Mouse (Mus musculus) heart, embryonic 12.5 days (tissue): Measurements from ENCODE around the gene Alg14. TPM values are rescaled to one million over a fixed set of nuclear protein-coding genes. Genes with fewer than 3 reads are reported as not detected.

Source experiments
- ATAC-seq: fragments of 200-750 bp; cut with Nextera tagmentation; 2 replicates; pipeline ENCODE4 v1.8.0; 2017; ENCODE audit warnings: moderate TSS enrichment, moderate library complexity; ENCODE audit not compliant: insufficient number of reproducible peaks, low FRiP score
- H3K27ac ChIP-seq: fragments of 300-500 bp; sonication (generic); 2 replicates; pipeline ENCODE4 v1.5.1; 2016; ENCODE audit warnings: mild to moderate bottlenecking, moderate library complexity; ENCODE audit not compliant: poor library complexity, severe bottlenecking
- H3K27me3 ChIP-seq: fragments of 300-500 bp; sonication (generic); replicated peaks from 2 replicates; pipeline ENCODE4 v1.6.1; 2016; ENCODE audit warnings: mild to moderate bottlenecking, moderate library complexity
- H3K36me3 ChIP-seq: fragments of 300-500 bp; sonication (generic); 2 replicates; pipeline ENCODE4 v1.6.1; 2016; ENCODE audit warnings: mild to moderate bottlenecking, moderate library complexity
- H3K4me1 ChIP-seq: fragments of 300-500 bp; sonication (generic); replicated peaks from 2 replicates; pipeline ENCODE4 v1.6.1; 2016; ENCODE audit warnings: mild to moderate bottlenecking
- H3K4me2 ChIP-seq: fragments of 300-500 bp; sonication (generic); 2 replicates; pipeline ENCODE4 v1.6.1; 2016; ENCODE audit warnings: mild to moderate bottlenecking, moderate library complexity
- H3K4me3 ChIP-seq: fragments of 300-500 bp; sonication (generic); 2 replicates; pipeline ENCODE4 v1.5.1; 2016; ENCODE audit warnings: mild to moderate bottlenecking
- H3K9ac ChIP-seq: fragments of 300-500 bp; sonication (generic); 2 replicates; pipeline ENCODE4 v1.6.1; 2016; ENCODE audit warnings: mild to moderate bottlenecking, moderate library complexity
- H3K9me3 ChIP-seq: fragments of 300-500 bp; sonication (generic); replicated peaks from 2 replicates; pipeline ENCODE4 v1.6.1; 2016; ENCODE audit warnings: mild to moderate bottlenecking, moderate library complexity
- WGBS: fragments of 180-500 bp; shearing (Covaris S2); methylation state at CpG from one replicate; pipeline ENCODE4 v1.1.7; 2016; 5-methylcytosine and 5-hydroxymethylcytosine counted together
- polyA plus RNA-seq: library from polyadenylated mRNA; unstranded; fragments of >200 nt; fragmentation: Nextera tagmentation; extraction: Ambion mirVana; gene quantifications from 2 replicates; pipeline ENCODE4 v1.2.1, GENCODE M21; 2016

Alg14 gene
- polyA plus RNA-seq = 36.4 and 39.5 TPM in 2 replicates

DNA sequence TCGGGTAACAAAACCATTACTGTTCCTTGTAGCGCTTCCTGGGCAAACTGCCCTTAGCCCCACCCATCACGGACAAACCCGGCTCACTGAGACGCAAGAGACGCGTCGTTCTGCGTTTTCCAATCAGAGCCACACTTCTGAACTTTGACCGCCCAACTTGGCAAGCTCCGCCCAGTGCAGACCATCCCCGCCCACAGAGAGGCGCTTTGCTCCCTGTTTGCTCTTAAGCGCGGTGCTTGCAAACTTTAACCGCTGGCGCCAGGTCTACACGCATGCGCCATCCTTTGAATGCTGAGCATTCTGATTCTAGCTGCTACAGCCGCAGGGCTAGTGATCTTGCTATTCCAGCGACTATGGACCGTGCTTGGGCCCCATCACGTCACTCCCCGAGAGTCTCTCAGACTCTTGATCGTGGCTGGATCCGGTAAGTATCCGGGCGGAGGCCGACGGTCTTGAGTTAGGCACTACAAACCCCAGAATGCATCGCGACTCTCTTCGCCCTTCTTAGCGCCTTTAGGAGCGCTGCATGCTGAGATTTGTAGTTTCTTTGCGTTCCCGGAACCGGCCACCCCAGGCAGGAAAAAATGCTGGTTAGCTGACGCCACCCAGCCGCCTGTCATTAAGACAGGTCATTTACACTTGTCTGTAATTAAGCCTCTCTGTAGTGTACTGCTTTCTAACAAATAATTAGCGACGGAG, at the start of gene Alg14:
Alg14 (plus strand) TSS at position 214 of the 699 bp plus-strand sequence.
- ATAC-seq = peak; percentile 99

DNA sequence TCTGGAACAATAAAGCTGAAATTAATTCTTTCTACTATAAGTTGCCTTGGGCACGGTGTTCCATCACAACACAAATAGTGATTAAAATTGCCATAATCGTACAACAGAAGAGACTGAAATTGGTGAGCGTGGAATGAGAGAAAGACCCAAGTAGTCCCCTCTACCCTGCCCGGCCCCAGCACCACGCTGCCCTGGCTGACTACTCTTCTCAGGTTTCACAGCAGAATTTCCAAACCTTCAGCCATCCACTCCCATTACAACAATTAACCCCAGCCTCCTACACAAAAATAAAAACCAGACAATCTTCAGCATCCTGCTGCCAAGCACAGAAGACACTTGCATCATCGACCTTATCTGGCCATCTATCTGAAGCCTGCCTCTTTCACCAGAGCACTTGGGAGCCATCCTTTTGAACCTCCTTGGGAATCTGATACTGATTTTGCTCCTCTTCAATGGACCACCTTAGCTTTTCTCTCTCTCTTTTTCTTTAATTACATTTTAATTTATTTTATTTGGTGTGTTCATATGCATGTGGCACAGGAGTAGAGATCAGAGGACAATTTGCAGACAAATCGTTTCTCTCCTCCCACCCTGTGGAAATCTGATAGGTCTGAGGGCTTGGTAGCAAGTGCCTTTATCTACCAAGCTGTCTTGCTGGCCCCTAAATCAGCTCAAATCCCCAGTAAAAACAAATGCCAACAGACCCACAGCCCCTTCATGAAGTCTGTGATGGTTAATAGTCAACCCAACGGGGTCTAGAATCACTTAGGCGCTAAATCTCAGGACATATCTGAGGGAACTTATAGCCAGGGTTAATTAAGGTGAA, 49.2 kb upstream of the Alg14 start:
- 62% methylated on average over 9 of the region's 9 CpGs for WGBS
- Histone ChIP-seq H3K9me3 (no peaks in the 10 kb centered on the region), H3K4me2 (no peak overlapping the region), H3K4me1 (peaks cover 12% of the 10 kb centered on the region), H3K27me3 (no peaks in the 10 kb centered on the region), H3K27ac (no peak overlapping the region), H3K36me3 (no peaks in the 10 kb centered on the region), H3K4me3 (no peak overlapping the region), H3K9ac (no peak overlapping the region)
- no peak for ATAC-seq

More for the DNA sequence above, at the start of gene Alg14:
- under 1% methylated on average over 42 of the region's 42 CpGs for WGBS
- H3K9me3 ChIP-seq = no peaks in the 10 kb centered on the region
- H3K9ac ChIP-seq = peak within 1 kb of the TSS; percentile 70
- no peaks in the 10 kb centered on the region for H3K36me3 ChIP-seq
- peak within 1 kb of the TSS; percentile 65 for H3K4me2 ChIP-seq
- peak within 1 kb of the TSS; percentile 56 for H3K4me3 ChIP-seq
- no peaks in the 10 kb centered on the region for H3K27me3 ChIP-seq
- peaks cover 8% of the 10 kb centered on the region; the same call in 1 of the 2 replicates for H3K4me1 ChIP-seq
- H3K27ac ChIP-seq = peak within 1 kb of the TSS; percentile 92

DNA sequence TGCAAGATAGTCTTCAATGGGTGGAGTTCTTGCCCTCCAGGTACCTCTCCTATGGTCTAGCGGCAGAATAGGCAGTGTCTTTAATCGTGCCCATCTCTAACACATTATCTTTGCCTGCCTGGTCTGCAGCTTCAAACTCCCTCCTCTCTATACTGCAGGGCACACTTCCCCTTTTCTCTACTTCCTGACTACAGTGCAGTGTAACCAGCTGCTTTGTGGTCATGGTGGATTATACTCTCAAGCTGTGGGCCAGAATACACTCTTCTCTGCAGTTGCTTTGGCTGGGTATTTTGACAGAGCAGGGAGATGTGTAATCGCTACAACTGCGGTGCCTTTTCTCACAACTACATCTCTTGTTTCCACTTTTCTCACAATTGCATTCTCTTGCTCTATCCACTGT, 48.6 kb upstream of the Alg14 start:
- 75% methylated on average over 4 of the region's 4 CpGs for WGBS
- no peak overlapping the region for H3K9ac ChIP-seq
- H3K36me3 ChIP-seq = no peaks in the 10 kb centered on the region
- H3K4me3 ChIP-seq = no peak overlapping the region
- H3K27me3 ChIP-seq = no peaks in the 10 kb centered on the region
- ATAC-seq = no peak
- no peaks in the 10 kb centered on the region for H3K9me3 ChIP-seq
- no peak overlapping the region for H3K4me2 ChIP-seq
- H3K27ac ChIP-seq = no peak overlapping the region
- H3K4me1 ChIP-seq = peaks cover 12% of the 10 kb centered on the region

DNA sequence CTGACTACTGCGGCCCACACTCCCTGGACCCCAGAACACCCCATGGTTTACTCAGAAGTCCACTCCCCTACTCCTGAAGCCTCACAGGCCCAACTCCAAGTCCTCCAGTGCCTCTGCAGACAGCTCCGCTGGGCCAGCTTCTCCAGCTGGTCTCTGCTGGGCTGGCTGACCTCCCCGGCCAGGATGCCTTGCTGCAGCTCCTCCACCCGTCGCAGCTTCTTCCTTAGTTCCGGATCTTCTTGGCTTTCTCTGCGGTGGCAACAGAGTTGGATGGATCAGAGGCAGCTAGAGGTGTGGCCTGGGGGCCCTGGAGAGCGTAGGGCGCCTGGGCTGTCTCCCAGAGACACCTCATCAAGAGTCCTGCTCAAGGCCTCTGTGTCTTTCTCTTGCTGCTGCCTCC, 41.5 kb upstream of the Alg14 start:
- H3K9ac ChIP-seq = no peak overlapping the region
- no peak overlapping the region for H3K4me2 ChIP-seq
- H3K27ac ChIP-seq = no peak overlapping the region
- H3K27me3 ChIP-seq = no peaks in the 10 kb centered on the region
- WGBS = 89% methylated on average over 9 of the region's 9 CpGs
- 0 out of 2 replicates have a peak, but pooled peaks cover 9% of the 10 kb centered on the region for H3K4me1 ChIP-seq
- no peaks in the 10 kb centered on the region for H3K9me3 ChIP-seq
- H3K36me3 ChIP-seq = no peaks in the 10 kb centered on the region
- H3K4me3 ChIP-seq = no peak overlapping the region
- no peak for ATAC-seq

DNA sequence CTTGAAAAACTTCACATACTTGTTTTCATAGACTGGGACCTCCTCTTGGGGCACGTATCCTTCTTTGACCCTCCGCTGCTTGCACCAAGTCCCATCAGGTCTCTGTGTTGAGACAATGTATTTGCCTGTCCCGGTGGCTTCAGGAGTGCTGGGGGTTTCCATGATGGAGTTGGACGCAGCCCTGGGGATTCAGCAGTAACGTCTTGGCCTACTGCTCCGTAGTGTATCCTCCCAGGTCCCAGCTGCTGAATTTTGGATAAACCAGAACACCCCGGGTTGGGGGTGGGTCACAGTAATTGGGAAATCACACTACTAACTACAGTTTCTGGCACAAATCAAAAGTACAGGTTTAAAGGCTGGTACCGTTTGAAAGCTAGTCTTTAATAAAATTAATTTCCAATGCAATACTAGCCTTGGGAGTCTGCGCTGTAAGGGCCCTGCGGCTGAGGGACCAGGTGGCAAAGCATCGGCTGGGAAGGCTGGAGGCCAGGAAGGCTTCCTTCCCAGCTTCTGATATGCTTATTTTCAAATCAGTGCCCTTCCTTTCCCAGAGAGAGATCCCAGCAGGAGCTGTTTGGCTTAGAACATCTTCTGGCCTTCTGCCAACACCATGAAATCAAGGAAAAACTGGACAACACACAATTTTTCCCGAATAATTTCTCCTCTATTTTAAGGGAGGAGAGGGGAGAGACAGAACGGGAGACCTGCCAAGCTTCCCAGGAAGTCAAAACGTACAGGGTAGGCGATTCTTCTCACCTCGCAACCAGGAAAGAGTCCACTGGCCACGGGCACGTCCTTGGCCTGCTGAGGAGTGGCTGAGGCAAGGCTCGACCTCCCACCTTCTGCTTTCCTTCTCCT, 40.8 kb upstream of the Alg14 start:
- H3K9ac ChIP-seq = no peak overlapping the region
- H3K4me2 ChIP-seq = no peak overlapping the region
- no peak overlapping the region for H3K27ac ChIP-seq
- H3K4me3 ChIP-seq = no peak overlapping the region
- no peaks in the 10 kb centered on the region for H3K36me3 ChIP-seq
- no peaks in the 10 kb centered on the region for H3K9me3 ChIP-seq
- no peak for ATAC-seq
- no peaks in the 10 kb centered on the region for H3K27me3 ChIP-seq
- WGBS = 70% methylated on average over 19 of the region's 19 CpGs
- 0 out of 2 replicates have a peak, but pooled peaks cover 9% of the 10 kb centered on the region for H3K4me1 ChIP-seq

DNA sequence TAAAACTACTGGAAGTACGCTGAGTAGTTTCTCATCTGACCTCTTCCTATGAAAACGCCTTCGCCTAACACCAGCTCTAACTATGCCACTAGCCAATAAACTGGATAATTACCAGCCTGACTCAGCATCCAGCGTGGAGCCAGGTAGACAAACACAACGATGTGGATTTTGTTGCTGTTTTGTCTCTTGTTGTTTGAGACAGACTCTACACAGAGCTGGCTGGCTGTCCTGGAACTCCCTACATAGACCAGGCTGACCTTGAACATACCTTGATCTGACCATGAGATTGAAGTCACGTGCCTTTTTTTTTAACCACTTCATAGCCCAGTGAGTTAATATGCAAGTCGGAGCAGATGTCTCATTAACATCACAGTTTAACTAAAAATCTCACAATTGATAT, 36.1 kb upstream of the Alg14 start:
- Histone ChIP-seq H3K4me1 (0 out of 2 replicates have a peak, but pooled peaks cover 13% of the 10 kb centered on the region), H3K27ac (no peak overlapping the region), H3K9ac (no peak overlapping the region), H3K36me3 (no peaks in the 10 kb centered on the region), H3K27me3 (peaks cover 10% of the 10 kb centered on the region), H3K9me3 (no peaks in the 10 kb centered on the region), H3K4me2 (no peak overlapping the region), H3K4me3 (no peak overlapping the region)
- WGBS = 85% methylated on average over 7 of the region's 7 CpGs
- ATAC-seq = no peak

DNA sequence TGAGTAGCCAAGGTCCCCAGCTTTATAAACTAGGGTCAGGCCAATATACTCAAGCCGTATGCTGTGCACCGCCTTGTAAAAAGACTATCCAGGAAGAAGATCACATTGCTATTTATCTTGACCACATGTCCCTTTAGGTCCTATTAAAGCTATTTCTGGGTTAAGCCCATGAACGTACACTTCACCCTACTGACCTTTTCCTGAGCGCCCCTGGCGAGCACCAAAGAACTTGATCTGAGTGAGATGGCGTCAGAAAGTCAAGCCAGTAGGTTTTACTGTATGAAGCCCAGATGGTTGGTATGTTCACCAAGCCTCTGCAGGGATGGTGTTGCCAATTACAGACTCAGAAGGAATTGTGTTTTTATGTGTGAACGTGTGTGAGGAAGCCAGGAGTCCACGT, 35.4 kb upstream of the Alg14 start:
- Histone ChIP-seq H3K9me3 (no peaks in the 10 kb centered on the region), H3K4me1 (0 out of 2 replicates have a peak, but pooled peaks cover 8% of the 10 kb centered on the region), H3K9ac (no peak overlapping the region), H3K27me3 (peaks cover 16% of the 10 kb centered on the region), H3K36me3 (no peaks in the 10 kb centered on the region), H3K27ac (no peak overlapping the region), H3K4me3 (no peak overlapping the region), H3K4me2 (no peak overlapping the region)
- ATAC-seq = no peak
- 83% methylated on average over 8 of the region's 8 CpGs for WGBS

DNA sequence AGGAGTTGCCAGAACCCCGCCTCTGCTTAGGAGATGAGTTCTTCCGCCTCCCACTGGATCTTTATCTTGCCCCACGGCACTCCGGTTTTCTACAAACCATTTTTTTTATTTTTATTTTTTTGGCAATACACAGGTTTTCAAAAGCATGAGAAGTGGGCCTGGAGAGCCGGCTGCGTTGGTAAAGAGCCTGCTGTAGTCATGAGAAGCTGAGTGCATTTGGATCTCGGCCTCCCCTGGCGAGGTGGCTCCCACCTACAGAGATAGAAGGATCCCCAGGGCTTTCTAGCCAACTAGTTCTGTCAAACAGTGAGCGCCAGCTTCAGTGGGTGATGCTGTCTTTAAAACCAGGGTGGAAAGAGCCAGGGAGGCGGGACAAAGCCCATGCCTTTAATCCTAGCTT, 34.2 kb upstream of the Alg14 start:
- no peak overlapping the region for H3K9ac ChIP-seq
- no peak overlapping the region for H3K4me3 ChIP-seq
- peaks cover 10% of the 10 kb centered on the region for H3K4me1 ChIP-seq
- H3K9me3 ChIP-seq = no peaks in the 10 kb centered on the region
- no peak for ATAC-seq
- peaks cover 24% of the 10 kb centered on the region for H3K27me3 ChIP-seq
- no peak overlapping the region for H3K27ac ChIP-seq
- no peak overlapping the region for H3K4me2 ChIP-seq
- WGBS = 80% methylated on average over 10 of the region's 10 CpGs
- no peaks in the 10 kb centered on the region for H3K36me3 ChIP-seq

DNA sequence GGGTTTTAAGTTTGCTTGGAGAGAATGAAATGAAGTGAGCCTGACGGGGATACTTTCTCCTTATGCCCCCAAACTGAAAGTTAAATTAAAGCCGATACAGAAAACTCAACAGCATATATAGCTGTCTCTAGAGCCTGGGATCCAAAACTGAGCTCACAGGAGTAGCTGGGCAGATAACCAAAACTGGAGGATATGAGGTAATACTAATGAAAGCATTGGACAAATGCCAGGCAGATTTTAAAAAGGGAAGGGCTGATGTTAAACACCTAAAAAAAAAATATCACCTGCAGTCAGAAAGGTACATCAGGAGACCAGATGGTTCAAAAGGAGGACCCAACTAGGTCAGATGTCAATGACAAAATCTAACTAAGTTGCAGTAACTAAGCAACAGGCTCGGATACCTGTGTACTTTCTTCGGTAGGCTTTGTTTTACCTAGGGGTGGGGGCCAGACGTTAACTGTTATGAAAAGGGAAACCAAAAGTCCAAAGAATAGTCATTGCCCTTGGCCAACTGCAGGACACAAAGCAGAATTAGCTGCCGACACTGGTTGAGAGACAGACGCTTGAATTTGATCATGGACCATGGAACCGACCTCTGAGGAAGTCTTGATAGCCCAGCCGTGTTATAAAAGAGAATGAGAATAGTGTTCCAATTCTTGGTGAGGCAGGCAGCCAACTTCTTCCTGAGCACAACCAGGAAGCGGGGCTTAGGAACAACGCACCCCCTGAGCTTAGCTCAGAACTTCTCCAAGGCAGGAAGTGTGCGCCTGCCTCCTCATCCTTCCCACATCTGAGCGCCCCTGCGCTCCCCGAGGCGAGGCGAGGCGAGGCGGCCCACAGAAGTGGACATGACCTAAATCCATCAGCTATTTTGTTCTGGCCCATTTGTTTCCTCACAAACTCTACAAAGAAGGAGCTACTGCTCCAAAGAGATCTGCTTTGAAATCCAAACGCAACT, 32.8 kb upstream of the Alg14 start:
- 63% methylated on average over 20 of the region's 20 CpGs for WGBS
- Histone ChIP-seq H3K4me3 (no peak overlapping the region), H3K27me3 (peaks cover 24% of the 10 kb centered on the region), H3K9ac (no peak overlapping the region), H3K4me2 (no peak overlapping the region), H3K27ac (no peak overlapping the region), H3K36me3 (no peaks in the 10 kb centered on the region), H3K9me3 (no peaks in the 10 kb centered on the region), H3K4me1 (peaks cover 10% of the 10 kb centered on the region)
- ATAC-seq = no peak

DNA sequence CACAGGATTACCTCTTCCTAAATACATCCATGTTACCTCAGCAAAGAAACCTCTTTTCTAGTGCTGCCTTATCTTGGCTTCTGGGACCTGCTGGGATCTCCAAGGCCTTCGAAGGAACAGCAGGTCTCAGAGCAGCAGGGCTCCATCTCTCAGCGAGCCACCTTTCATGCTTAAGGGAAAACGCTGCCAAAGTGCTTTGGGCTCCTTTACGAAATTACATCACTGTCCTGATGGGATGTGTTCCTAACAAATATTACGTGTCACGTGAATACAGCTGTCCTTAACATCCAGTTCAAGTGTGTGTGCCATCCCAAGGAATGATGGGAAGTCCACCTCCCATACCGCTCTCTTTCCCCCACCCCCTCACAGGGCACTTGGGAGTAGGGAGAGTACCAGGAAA, 31.5 kb upstream of the Alg14 start:
- H3K9me3 ChIP-seq = no peaks in the 10 kb centered on the region
- H3K4me3 ChIP-seq = no peak overlapping the region
- H3K27ac ChIP-seq = no peak overlapping the region
- ATAC-seq = no peak
- H3K4me1 ChIP-seq = peaks cover 10% of the 10 kb centered on the region
- no peak overlapping the region for H3K4me2 ChIP-seq
- WGBS = 70% methylated on average over 7 of the region's 7 CpGs
- peaks cover 31% of the 10 kb centered on the region for H3K27me3 ChIP-seq
- H3K9ac ChIP-seq = no peak overlapping the region
- H3K36me3 ChIP-seq = no peaks in the 10 kb centered on the region
